Mouse (Mus musculus) T-helper 2 cell (primary cell): ENCODE measurements around the gene Mylk4.

Source experiments
- in situ Hi-C: fragments of 300-600 bp; cut with MboI, MseI; formaldehyde crosslinking; loops from one replicate; pipeline ENCODE4 v1.15.1; 2025; ENCODE audit warnings: high pct_unique_total_duplicates

Gene Mylk4

DNA sequence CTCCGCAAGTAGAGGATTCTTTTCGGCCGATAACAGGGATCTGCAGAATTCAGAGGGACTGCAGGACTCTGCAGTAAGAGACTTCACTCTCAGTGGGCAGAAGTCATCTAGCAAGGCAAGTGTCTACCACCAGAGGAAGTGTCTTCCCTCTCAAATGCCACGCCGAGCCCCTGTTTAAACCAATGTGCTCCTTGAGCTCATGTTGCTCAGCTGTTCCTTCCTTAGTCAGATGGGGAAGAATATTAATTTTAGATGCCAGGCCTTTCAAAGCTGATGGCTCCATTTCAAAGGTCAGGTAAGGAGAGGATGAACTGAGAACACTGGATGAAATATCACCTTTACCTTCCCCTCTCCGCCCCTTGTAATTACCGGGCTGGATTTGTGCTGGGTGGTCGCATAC, at the start of gene Mylk4:
Gene Mylk4, minus strand, starts transcription at position 139 of the 400 bp plus-strand sequence.
- in situ Hi-C loops, result no loop called here

DNA sequence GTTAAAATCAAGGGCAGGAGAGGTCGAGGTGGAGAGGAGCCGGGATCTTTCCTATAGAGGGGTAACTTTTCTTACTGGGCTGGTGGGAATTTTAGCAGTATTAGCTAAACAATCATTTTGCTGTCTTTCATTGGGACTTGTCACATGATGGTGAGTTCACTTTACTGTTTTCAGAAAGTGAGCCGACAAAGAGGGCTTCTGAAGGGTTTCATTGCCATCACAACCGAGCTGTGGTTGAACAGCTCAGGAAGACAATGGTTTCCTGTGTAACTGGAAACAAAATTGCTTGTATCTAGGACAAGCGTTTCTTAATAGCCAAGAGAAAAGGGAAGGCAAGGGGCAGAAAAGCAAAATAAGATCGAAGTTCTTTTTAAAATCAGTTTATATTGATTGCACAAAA, 49.5 kb upstream of the Mylk4 start:
- in situ Hi-C loops, result no loop called here

DNA sequence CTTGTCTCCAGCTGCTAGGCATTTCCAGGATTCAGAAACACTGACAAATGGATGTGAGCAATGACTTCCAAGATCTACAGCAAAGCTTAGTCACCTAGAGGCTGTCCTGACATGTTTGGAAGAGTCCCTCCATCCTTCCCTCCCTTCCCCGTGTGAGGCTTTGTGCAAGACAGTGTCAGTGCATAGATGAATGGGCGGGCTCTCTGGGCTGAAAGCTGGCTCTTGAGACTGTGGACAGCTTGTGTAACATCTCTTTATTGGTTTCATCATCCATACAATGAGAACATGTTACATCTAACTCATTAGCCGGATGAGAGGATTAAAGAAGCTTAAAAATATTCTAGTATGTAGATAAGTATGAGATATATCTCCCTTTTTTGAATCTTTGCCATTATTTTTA, 49.0 kb upstream of the Mylk4 start:
- in situ Hi-C loops, result no loop called here

DNA sequence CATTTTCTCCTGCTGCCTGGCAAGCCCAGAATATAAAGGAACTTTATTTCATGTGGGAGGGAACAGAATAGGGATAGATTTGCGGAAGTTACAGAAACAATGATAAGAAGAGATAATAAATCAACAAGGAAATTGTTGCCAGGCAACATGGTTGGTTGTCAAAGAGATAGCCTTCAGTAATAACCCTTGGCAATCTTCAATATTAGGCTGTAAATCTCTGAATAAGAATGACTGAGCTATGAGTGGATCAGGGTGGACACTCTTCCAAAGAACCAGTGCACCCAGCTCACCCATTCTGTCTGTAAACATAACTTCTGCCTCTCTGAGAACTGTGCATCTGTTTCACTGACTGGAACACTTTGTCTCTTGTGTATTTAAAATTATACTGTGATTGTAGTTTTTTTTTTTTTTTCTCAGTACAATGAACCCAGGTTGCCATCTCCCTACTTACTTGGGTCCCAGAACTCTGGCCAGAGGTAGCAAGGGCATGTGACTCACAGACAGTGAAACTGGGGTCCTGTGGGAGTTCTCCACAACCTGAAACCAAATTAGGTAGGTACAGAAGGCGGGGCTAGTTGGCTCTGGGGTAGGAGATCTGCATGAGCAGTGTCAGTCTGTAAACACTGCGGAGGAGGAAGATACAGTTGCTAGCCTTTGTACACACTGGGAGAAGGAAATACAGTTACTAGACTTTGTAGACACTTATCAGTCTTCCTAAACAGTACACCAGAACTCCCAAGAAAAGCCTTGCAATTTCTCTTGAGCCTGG, 47.9 kb upstream of the Mylk4 start:
- in situ Hi-C loops, result no loop called here

DNA sequence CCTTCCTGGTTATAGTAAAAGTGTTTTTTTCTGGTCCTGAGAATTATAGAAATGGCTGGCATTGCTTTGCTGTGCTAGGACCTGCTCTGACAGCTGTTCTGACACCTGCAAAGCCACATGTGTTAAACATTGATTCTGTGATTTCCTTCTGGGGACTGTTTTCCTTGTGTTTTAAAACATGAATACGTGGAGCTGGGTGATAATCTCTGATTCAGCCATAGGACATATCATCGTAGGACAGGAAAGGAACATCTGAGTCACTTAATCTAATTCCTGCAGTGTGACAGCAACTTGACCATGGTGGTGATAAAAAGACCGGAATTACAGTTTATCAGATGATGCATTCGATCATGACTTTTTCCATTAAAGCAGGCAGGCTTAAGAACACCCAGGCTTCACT, 45.1 kb upstream of the Mylk4 start:
- in situ Hi-C loops, result no loop called here

DNA sequence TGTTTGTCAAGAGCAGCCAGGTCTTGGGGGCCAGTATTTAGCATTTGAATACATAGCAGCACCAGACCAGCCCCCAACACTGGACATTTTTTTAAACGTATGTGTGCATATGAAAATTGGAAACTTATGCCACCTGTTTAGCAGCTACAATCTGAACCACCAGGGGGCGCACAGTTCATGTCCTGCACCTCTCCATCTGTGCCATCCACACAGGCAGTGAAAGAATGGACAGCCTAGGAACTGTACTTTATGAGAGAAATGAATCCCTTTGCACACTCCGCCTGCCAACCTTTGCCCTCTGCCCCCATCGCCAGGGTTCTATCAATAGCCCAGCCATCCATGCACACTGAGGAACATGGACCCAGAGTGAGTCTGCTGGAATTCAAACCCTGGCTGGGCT, 44.2 kb upstream of the Mylk4 start:
- in situ Hi-C loops, result no loop called here

DNA sequence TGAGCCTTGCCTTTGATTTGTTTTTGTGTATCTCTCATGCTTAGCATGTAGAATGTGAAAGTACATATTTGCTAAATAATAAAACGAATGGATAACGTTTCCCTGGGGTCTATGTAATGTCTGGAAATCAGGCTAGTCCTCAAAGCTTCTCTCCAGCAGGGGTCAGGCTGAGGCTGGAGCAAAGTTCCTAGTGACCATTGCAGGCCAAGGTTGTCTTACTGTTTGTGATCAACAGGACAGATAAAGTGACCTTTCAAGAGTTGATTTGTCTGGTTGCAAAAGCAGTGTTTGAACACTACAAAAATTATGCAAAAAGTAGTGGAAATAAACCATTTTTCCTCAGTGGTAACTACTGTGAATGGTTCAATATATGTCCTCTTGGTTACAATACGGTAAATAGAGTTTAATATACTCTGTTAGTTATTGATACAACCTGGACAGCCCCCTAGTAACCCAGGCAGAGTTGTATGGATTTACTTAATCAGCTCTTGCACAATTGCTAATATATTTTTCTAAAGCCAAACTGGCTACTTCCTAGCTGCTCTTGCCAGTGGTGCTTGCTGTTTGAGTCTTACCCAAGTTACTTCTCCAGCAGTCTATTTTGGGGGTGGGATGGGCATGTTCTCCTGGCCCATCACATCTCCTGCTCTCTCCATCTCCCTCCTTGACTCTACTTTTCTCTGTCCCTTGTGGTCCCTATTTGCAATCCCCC, 43.5 kb upstream of the Mylk4 start:
- in situ Hi-C loops, result no loop called here

DNA sequence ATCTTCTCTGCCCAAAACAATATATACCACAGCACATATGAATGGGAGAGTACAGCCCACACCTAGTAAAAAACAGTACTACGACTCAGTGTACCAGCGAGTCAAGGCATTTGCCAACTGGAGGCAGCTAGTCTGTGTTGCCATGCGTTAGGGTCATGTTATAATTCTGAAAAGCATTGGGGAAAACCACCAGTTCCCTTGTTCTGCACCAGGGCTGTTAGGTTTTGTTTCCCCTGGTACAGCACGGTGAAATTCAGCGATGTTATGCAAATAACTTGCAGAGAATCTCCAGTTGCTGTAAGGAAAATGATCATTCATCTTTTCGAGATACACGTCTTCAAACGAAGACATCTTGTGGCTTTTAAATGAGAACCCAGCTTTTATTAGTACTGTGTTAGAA, 41.8 kb upstream of the Mylk4 start:
- in situ Hi-C loops, result no loop called here

DNA sequence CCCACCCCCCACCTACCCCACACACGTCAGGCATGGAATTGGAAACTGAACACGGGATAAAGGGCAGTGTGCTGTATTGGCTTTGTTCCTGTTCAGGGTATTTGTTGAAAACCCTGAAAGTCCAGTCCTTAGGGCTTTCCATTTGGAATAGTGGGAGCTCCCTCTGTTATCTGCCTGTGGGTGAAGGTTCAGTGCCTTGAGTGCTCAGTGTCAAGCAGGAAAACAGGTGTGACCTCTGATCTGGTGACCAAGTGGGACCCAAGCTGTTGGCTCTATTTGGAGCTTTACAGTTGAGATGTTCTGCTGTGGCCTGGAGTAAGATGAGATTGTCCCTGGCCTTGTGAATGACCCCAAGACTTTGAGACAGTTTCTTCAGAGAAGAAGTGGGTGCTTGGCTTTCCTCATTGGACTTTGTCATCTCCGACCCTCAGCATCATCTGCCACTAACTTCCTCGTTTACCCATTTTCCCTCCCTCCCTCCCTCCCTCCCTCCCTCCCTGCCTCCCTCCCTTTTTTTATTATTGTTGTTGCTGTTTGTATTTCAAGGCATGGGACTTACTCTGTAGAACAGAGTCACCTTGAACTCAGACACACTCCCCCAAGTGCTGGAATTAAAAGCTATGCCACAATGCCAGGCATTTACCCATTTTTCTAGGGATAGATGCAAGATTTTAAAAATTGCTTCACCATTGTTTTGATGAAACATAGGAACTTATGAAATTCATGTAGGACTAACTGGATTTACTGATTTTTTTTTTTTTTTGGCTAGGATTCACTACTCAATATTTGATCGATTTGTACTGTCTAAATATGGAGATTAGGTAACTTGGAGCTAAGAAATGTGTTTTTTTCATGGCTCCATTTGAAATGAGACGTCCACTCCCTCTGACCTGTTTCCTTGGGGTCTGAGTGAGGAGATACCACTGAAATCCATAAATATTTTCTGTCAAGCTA, 40.9 kb upstream of the Mylk4 start:
- in situ Hi-C loops, result no loop called here

DNA sequence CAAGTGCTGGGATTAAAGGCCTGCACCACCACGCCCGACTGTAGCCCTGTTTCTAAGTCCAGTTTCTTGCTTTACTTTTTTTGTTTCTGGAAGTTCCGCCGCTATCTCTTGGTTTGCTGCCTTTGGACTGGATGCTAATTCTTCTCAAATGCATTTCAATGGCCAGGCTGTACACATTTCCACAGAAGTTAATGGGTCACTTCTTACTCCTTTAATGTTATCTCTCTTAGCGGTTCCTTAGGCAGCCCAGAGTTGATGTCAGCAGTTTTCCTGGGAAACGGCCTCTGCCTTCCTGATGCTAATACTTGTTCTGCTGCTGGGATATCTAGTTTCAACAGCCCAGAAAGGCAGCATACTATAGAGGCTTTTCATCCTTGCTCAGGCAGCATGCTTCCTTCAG, 39.4 kb upstream of the Mylk4 start:
- in situ Hi-C loops, result no loop called here

DNA sequence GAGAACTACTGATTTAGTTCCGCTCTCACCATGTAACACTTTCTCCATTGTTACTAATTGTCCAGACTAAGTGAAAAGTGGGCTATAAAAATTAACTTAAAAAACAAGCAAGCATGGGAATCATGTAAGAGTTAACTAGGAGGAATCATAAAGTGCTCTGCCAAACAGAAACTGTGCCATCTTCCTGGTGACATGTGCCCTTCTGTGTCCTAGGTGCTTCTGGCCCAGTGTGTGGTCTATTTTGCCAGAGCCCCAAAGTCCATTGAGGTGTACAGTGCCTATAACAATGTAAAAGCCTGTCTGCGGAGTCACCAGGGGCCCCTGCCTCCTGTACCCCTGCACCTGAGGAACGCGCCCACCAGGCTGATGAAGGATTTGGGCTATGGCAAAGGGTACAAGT, 37.9 kb upstream of the Mylk4 start:
- in situ Hi-C loops, result no loop called here

DNA sequence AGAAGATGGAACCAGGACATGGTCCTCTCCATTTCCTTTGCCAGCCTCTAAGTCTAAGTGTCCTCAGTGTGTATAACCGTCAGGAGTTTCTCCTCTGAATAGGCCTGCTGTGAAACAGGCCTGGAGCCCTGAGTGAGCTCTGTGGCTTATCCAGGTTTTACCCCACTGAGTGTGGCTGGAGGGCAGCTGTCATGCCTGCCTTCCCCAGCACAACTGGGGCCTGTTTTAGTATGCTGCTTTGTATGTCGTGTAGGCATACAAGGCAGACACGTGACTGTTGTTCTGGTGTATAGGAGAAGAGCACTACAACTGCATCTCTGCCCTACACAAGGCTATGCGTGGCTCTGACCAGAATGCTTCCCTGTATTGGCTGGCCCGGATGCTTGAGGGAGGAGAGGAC, 36.2 kb upstream of the Mylk4 start:
- in situ Hi-C loops, result no loop called here

DNA sequence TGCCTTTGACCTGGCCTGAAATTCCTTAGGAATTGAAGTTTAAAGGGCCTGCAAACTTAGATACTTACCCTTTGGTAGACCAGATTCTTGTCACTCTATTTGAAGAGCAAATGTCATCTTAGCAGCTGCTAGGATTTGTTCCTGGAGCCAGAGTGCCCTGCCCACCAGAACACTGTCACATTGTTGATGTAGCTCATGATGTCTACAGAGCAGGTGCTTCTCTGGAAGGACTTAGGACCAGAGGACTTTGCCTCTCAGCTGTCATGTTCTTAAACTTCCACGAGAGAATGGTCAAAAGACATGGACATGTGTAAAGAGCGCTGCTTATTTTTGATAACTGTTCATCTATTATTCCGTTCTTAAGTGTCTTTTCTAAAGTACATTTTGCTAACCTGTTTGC, 35.5 kb upstream of the Mylk4 start:
- in situ Hi-C loops, result no loop called here

DNA sequence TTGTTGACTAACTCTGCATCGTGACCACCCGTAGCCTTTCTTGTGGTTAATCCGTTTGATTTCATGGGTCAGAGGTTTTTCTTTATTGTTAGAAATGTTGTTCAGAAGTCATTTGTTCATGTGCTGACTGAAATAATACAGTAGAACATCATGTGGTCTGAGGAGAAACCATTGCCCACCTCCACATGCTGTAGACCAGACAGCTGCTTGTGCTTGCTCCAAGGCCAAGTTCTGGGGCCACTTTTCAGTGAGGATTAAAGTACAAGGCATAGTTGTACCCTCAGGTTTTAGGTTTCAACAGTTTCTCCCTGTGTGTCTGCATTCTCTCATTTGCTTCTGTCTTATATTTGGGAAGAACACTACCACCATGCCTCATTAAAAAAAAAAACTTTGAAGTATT, 23.9 kb upstream of the Mylk4 start:
- in situ Hi-C loops, result no loop called here

DNA sequence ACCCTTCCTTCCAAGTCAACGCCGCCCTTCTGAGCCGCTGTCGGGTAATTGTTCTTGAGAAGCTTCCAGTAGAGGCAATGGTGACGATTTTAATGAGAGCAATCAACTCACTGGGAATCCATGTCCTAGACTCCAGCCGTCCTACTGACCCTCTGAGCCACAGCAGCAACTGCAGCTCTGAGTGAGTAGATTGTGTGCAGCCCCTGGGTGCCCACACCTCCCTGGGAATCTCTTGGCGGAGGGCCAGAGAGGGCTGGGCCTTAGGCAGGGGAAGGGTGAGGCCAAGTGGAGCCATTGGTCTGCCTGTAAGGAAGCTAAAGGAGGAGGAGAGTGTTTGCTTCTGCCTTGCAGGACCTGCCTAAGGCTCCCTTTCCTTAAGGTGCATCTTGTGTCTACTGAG, 23.1 kb upstream of the Mylk4 start:
- in situ Hi-C loops, result no loop called here

DNA sequence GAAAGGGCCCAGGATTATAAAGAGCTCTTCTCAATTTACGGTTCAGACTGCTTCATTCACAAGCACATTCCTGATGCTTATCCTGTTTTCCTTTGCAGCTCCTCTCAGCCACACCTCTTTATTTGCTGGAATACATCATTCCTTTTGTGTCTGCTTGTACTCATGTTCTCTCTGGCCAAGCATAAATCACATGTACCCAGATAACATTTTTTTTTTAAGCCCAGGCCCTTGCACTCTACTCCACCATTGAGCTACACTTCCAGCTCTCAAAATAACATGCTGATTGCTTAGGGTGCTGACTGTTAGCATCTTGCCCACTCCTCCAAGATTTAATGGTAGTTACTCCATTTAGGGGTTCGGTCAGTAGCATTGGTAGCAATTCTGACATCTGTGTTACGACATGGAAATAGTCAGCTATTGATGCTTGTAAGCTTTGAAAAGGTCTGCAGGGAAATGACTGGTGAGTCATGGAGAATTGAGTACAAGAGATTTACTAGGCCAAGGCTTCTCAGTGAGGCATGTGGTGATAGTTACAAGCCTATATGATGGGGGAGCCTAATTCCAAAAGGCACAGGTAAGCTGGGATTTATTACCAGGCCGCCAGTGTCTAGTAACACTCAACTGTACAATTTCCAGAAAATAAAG, 20.1 kb upstream of the Mylk4 start:
- in situ Hi-C loops, result loop anchor here (5.0 kb wide), 1 partner anchor 203 kb away; no protein-coding TSS in a partner anchor

DNA sequence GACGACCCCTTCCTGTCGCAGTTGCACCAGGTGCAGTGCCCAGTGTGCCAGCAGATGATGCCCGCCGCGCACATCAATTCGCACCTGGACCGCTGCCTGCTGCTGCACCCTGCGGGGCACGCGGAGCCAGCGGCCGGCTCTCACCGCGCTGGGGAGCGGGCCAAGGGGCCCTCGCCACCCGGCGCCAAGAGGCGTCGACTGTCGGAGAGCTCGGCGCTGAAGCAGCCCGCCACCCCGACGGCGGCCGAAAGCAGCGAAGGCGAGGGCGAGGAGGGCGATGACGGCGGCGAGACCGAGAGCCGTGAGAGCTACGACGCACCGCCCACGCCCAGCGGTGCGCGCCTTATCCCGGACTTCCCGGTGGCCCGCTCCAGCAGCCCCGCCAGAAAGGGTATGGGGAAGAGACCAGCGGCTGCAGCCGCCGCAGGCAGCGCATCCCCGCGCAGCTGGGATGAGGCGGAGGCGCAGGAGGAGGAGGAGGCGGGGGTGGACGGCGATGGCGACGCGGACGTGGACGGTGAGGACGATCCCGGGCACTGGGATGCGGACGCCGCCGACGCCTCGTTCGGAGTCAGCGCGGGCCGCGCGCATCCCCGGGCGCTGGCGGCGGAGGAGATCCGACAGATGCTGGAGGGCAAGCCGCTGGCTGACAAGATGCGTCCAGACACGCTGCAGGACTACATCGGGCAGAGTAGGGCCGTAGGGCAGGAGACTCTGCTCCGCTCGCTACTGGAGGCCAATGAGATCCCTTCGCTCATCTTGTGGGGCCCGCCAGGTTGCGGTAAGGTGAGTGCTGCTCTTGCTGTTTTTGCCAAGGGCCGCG, 18.7 kb upstream of the Mylk4 start, which contains the start of gene D930007J09Rik:
Gene D930007J09Rik, minus strand, starts transcription at position 591 of the 823 bp plus-strand sequence.
- in situ Hi-C loops, result loop anchor here (5.0 kb wide), 1 partner anchor 205 kb away; no protein-coding TSS in a partner anchor

DNA sequence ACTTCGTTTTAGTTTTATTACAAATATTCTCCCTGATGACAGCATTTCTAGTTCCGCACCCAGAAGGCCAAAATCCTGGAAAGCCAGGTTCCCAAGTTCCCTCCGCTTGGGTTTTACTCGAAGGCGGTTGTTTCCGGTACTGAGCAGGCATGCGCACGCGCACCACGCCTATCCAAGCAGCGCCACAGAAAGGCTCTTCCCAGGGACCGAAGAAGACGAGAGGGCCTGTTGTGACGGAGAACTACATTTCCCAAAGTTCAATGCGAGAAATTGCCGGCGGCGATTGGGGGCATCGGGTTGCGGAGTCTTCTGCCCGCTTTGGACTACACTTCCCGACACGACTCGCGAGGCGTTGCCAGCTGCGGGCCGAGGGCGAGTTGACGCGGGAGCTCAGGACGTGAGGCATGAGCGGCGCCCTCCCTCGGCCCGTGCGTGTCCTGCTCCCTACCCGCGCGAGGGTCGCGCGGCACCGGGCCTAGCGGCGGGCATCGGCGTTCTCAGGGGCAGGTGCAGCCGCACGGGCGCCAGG, 18.0 kb upstream of the Mylk4 start, which contains the start of gene Wrnip1:
Gene Wrnip1, plus strand, starts transcription at position 346 of the 529 bp plus-strand sequence.
- in situ Hi-C loops, result loop anchor here (5.0 kb wide), 1 partner anchor 206 kb away; no protein-coding TSS in a partner anchor

DNA sequence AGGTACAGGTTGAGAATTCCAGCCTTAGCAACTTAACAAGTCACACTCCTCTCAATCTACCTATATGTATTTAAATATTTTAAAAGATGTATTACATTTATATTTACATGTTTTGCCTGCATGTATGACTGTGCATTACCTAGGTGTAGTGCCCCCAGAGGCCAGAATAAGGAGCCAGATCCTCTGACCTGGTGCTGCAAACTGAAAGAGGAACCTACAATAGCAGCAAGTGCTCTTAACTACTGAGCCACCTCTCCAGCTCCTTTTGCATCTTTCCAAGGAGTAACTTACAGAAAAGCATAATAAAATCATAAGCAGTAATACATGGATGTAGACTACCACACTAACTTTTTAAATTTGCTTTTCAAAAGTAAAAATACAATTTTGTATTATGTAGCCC, 17.1 kb upstream of the Mylk4 start:
- in situ Hi-C loops, result loop anchor here (5.0 kb wide), 1 partner anchor 206 kb away; no protein-coding TSS in a partner anchor

DNA sequence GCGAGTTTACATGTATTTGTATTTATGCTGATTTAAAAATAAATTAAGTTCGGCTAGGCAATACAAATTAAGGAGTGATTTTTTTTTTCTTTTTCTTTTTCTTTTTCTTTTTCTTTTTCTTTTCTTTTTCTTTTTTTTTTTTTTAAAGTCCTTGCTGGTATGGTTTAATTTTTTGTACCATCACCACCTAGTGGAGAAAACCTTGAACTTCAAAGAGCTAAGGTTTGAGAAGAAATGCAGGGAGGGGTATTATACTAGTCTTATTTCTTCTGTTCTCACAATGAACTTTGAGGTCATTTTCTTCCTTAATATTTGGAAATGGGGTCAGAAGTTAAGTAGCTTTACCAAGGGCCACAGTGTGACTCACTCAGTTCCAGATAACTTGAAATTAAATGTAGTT, 15.4 kb upstream of the Mylk4 start:
- in situ Hi-C loops, result no loop called here
